Mouse (Mus musculus): ENCODE data around the gene Gm20479.

- TF ChIP-seq CTCF (conservative IDR thresholded peaks at IDR 0.05; ENCODE audit: low read length) (no peak), POU5F1 (IDR thresholded peaks at IDR 0.05; ENCODE audit: borderline replicate concordance, low read length) (no peak), NANOG (IDR thresholded peaks at IDR 0.05; ENCODE audit: borderline replicate concordance, low read length) (no peak)
Measured at GRCm38 (mm10) chr7:27330709-27331540, 26.3 kb downstream of the Gm20479 start.
